Mouse (Mus musculus) kidney, embryonic 14.5 days (tissue): ENCODE data around the gene Edn1. TPM values are rescaled to one million over a fixed set of nuclear protein-coding genes. Genes with fewer than 3 reads are reported as not detected.

Experiments
- ATAC-seq: fragments of 200-750 bp; cut with Nextera tagmentation; 2 replicates; pipeline ENCODE4 v1.8.0; 2017; ENCODE audit warnings: moderate number of reproducible peaks, mild to moderate bottlenecking, moderate TSS enrichment, moderate library complexity; ENCODE audit not compliant: low FRiP score, low TSS enrichment
- H3K27ac ChIP-seq: fragments of 300-500 bp; sonication (generic); 2 replicates; pipeline ENCODE4 v1.5.1; 2014; ENCODE audit warnings: low read depth, mild to moderate bottlenecking, low read length, moderate library complexity, mixed read lengths
- H3K27me3 ChIP-seq: fragments of 300-500 bp; sonication (generic); 2 replicates; pipeline ENCODE4 v1.6.1; 2014; ENCODE audit warnings: mild to moderate bottlenecking, low read length; ENCODE audit not compliant: control insufficient read depth, insufficient read depth
- H3K36me3 ChIP-seq: fragments of 300-500 bp; sonication (generic); 2 replicates; pipeline ENCODE4 v1.6.1; 2014; ENCODE audit warnings: low read length, mixed read lengths; ENCODE audit not compliant: control insufficient read depth, insufficient read depth
- H3K4me1 ChIP-seq: fragments of 300-500 bp; sonication (generic); 2 replicates; pipeline ENCODE4 v1.6.1; 2014; ENCODE audit warnings: low read length, mixed read lengths; ENCODE audit not compliant: control insufficient read depth, insufficient read depth
- H3K4me2 ChIP-seq: fragments of 300-500 bp; sonication (generic); replicated peaks from 2 replicates; pipeline ENCODE4 v1.6.1; 2014; ENCODE audit warnings: low read depth, mild to moderate bottlenecking, low read length
- H3K4me3 ChIP-seq: fragments of 300-500 bp; sonication (generic); 2 replicates; pipeline ENCODE4 v1.5.1; 2014; ENCODE audit warnings: mild to moderate bottlenecking, low read length
- H3K9ac ChIP-seq: fragments of 300-500 bp; sonication (generic); 2 replicates; pipeline ENCODE4 v1.6.1; 2014; ENCODE audit warnings: low read depth, mild to moderate bottlenecking, low read length, moderate library complexity
- H3K9me3 ChIP-seq: fragments of 300-500 bp; sonication (generic); 2 replicates; pipeline ENCODE4 v1.6.1; 2016; ENCODE audit warnings: low read length; ENCODE audit not compliant: control insufficient read depth
- WGBS: fragments of 180-500 bp; shearing (Covaris S2); extraction: QIAGEN DNeasy Blood & Tissue Kit; methylation state at CpG from one replicate; pipeline ENCODE4 v1.1.7; 2014; 5-methylcytosine and 5-hydroxymethylcytosine counted together
- polyA plus RNA-seq: library from polyadenylated mRNA; unstranded; fragments of >200 nt; fragmentation: Nextera tagmentation; extraction: Ambion mirVana; gene quantifications from 2 replicates; pipeline ENCODE4 v1.2.1, GENCODE M21; 2014

The Edn1 gene
- polyA plus RNA-seq, 1 experiment from 2014 or later = 2.1 TPM

GRCm38 (mm10) chr13:42286768-42287167, 14.5 kb upstream of the Edn1 start:
- Histone ChIP-seq H3K9me3 (no peaks in the 10 kb centered on the region), H3K4me1 (no peaks in the 10 kb centered on the region), H3K36me3 (no peaks in the 10 kb centered on the region), H3K27ac (no peak overlapping the region), H3K9ac (no peak overlapping the region), H3K4me2 (no peak overlapping the region), H3K4me3 (no peak overlapping the region), H3K27me3 (no peaks in the 10 kb centered on the region)
- 83% methylated on average over 4 of the region's 4 CpGs for WGBS
- no peak for ATAC-seq

DNA sequence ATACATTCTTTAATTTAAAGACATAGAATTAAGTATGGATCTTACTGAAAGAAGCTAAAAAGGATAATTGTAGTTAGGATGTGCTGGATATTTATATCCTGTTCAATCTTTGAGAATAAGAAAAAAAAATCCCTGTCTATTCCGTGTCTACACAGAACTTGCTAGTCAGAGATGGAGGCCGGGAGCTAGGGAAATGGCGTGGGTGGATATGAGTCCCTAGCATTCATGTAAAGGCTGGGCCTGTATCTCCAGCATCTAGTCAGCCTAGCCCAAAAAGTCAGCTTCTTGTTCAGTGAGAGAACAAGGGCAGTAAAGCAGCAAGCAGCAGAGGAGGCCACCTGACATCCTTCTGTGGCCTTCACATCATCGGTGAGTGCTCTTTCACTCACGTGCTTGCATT, 8.7 kb upstream of the Edn1 start:
- H3K36me3 ChIP-seq = no peaks in the 10 kb centered on the region
- H3K27me3 ChIP-seq = no peaks in the 10 kb centered on the region
- no peaks in the 10 kb centered on the region for H3K4me1 ChIP-seq
- no peak overlapping the region for H3K4me3 ChIP-seq
- H3K27ac ChIP-seq = no peak overlapping the region
- no peaks in the 10 kb centered on the region for H3K9me3 ChIP-seq
- WGBS = 68% methylated on average over 5 of the region's 5 CpGs
- no peak overlapping the region for H3K9ac ChIP-seq
- no peak for ATAC-seq
- H3K4me2 ChIP-seq = no peak overlapping the region

DNA sequence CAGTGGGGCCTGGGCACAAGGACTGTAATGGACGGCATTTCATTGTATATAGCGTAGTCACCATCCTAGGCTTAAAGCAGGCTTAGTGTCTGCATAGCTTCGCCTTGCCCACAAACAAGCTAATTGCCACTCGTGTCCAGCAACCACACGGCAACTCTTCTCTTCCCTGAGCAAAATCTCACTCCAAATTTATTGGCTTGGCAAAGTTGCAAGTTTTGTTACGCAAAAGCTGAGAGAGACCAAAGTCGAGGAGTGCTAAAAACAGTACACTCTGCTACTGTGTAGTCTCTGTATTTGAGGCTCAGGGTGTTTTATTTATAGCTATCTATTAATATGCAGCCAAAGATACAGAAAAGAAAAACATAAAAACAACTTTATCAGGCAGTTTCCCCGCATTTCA, 3.0 kb upstream of the Edn1 start:
- Histone ChIP-seq H3K4me1 (no peaks in the 10 kb centered on the region; the same call in 1 of the 2 replicates), H3K36me3 (no peaks in the 10 kb centered on the region), H3K27ac (no peak overlapping the region), H3K4me2 (no peak overlapping the region), H3K27me3 (peaks cover 8% of the 10 kb centered on the region), H3K4me3 (no peak overlapping the region), H3K9me3 (no peaks in the 10 kb centered on the region), H3K9ac (no peak overlapping the region)
- WGBS = 65% methylated on average over 8 of the region's 8 CpGs
- no peak for ATAC-seq

GRCm38 (mm10) chr13:42298766-42299165, 2.5 kb upstream of the Edn1 start:
- Histone ChIP-seq H3K9me3 (no peaks in the 10 kb centered on the region), H3K36me3 (no peaks in the 10 kb centered on the region), H3K4me2 (no peak overlapping the region), H3K9ac (no peak overlapping the region), H3K27ac (no peak overlapping the region), H3K4me3 (no peak overlapping the region), H3K4me1 (peaks cover 4% of the 10 kb centered on the region; the same call in 1 of the 2 replicates), H3K27me3 (peaks cover 13% of the 10 kb centered on the region)
- no peak for ATAC-seq

DNA sequence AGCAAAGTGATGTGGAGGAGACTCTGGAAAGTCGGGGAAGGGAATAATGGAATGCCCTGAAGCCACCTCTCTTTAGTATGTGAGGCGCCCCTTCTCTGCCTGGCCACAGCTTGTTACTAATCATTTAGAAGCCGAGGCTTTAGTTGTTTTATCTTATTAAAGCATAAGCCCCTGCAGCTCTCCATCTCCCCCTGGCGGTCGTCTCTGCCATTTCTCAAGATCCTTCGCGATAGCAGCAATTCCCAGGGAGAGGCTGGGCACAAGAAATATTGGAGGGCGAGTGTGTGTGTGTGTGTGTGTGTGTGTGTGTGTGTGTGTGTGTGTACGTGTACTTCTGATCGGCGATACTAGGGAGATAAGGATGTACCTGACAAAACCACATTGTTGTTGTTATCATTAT, 709 bp upstream of the Edn1 start:
- H3K36me3 ChIP-seq = no peaks in the 10 kb centered on the region
- WGBS = 5% methylated on average over 11 of the region's 11 CpGs
- peaks cover 13% of the 10 kb centered on the region for H3K27me3 ChIP-seq
- H3K9ac ChIP-seq = no peak overlapping the region
- peak; percentile 44; the same call in 1 of the 2 replicates for ATAC-seq
- peak overlapping the region; percentile 43 for H3K4me3 ChIP-seq
- peak overlapping the region; percentile 68 for H3K4me2 ChIP-seq
- peaks cover 8% of the 10 kb centered on the region; the same call in 1 of the 2 replicates for H3K4me1 ChIP-seq
- H3K27ac ChIP-seq = no peak overlapping the region
- no peaks in the 10 kb centered on the region for H3K9me3 ChIP-seq

- whole genome bisulfite sequencing = 16% methylated on average over 27 of the region's 27 CpGs
- Histone ChIP-seq H3K9me3 (no peaks in the 10 kb centered on the region), H3K27me3 (peaks cover 13% of the 10 kb centered on the region)
Measured at GRCm38 (mm10) chr13:42301961-42302861, 935 bp downstream of the Edn1 start.

DNA sequence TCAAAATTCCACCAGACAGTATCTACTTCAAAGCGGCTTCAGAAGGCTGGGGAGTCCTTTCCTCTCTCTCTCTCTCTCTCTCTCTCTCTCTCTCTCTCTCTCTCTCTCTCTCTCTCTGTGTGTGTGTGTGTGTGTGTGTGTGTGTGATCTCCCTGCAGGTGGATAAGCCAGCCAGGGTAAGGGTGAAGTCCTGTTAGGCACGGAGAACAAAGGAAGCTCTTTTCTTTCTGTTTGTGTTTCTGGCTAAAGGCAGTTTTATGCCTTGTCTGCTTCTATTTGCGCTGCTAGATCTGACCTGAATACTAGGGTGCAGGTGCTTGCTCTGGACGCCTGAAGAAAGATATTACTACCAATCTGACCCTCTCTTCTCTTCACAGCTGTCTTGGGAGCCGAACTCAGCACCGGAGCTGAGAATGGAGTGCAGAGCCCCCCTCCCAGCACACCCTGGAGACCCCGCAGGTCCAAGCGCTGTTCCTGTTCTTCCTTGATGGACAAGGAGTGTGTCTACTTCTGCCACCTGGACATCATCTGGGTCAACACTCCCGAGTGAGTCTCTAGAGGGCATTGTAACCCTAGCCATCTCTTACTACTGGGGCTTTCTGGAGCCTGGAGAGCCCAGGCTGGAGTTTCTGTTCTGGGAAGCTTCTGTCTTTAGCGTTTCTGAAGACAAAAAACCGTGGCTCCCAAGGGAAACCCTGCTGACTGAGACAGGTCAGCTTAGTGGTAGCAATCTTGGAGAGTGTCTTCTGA, 2.1 kb downstream of the Edn1 start:
- Histone ChIP-seq H3K4me1 (peaks cover 11% of the 10 kb centered on the region; the same call in 1 of the 2 replicates), H3K4me2 (no peak overlapping the region; the same call in 1 of the 2 replicates), H3K36me3 (no peaks in the 10 kb centered on the region), H3K27ac (no peak overlapping the region), H3K4me3 (no peak overlapping the region), H3K9me3 (no peaks in the 10 kb centered on the region), H3K9ac (no peak overlapping the region), H3K27me3 (peaks cover 13% of the 10 kb centered on the region)
- 40% methylated on average over 11 of the region's 11 CpGs for WGBS
- ATAC-seq = peak; percentile 25; the same call in 1 of the 2 replicates

More at GRCm38 (mm10) chr13:42301961-42302861, 935 bp downstream of the Edn1 start:
- Histone ChIP-seq H3K36me3 (no peaks in the 10 kb centered on the region), H3K4me1 (peaks cover 8% of the 10 kb centered on the region; the same call in 1 of the 2 replicates), H3K9ac (no peak overlapping the region), H3K4me2 (peak overlapping the region; percentile 68), H3K4me3 (peak overlapping the region; percentile 43), H3K27ac (no peak overlapping the region)
- ATAC-seq = no peak

- H3K4me3 ChIP-seq = no peak overlapping the region
- WGBS = 67% methylated on average over 8 of the region's 8 CpGs
- no peaks in the 10 kb centered on the region for H3K9me3 ChIP-seq
- peaks cover 13% of the 10 kb centered on the region for H3K27me3 ChIP-seq
- H3K36me3 ChIP-seq = no peaks in the 10 kb centered on the region
- no peak for ATAC-seq
- H3K4me1 ChIP-seq = peaks cover 18% of the 10 kb centered on the region; the same call in 1 of the 2 replicates
- H3K27ac ChIP-seq = no peak overlapping the region
- H3K4me2 ChIP-seq = no peak overlapping the region
- no peak overlapping the region for H3K9ac ChIP-seq
Measured at GRCm38 (mm10) chr13:42304139-42304538, 2.9 kb downstream of the Edn1 start.
